Mouse (Mus musculus) liver, postnatal 0 days (tissue): ENCODE measurements around the gene Mcidas. TPM values are rescaled to one million over a fixed set of nuclear protein-coding genes. Genes with fewer than 3 reads are reported as not detected.
A peak's percentile ranks its signal among the peaks of the same experiment; 100 is the strongest.
"Not testable (repeated sequence)": the region's sequence is repeated elsewhere in the genome, so short reads cannot be mapped to it uniquely, and the experiment has no call there.

Experiments
- ATAC-seq: fragments of 200-750 bp; cut with Nextera tagmentation; 2 replicates; pipeline ENCODE4 v1.8.0; 2017; ENCODE audit warnings: mild to moderate bottlenecking, moderate library complexity
- DNase-seq: peaks from one replicate; pipeline ENCODE4 v3.0.0-alpha.2; 2016
- H3K27ac ChIP-seq: fragments of 300-500 bp; sonication (generic); 2 replicates; pipeline ENCODE4 v1.5.1; 2014; ENCODE audit warnings: antibody characterized with exemption, moderate library complexity, mild to moderate bottlenecking, low read depth
- H3K27me3 ChIP-seq: fragments of 300-500 bp; sonication (generic); 2 replicates; pipeline ENCODE4 v1.6.1; 2014; ENCODE audit warnings: low read length, control low read depth, mixed read lengths; ENCODE audit not compliant: insufficient read depth
- H3K36me3 ChIP-seq: fragments of 300-500 bp; sonication (generic); replicated peaks from 2 replicates; pipeline ENCODE4 v1.6.1; 2014; ENCODE audit warnings: mild to moderate bottlenecking, control low read depth, low read length, moderate library complexity, mixed read lengths; ENCODE audit not compliant: insufficient read depth
- H3K4me1 ChIP-seq: fragments of 300-500 bp; sonication (generic); 2 replicates; pipeline ENCODE4 v1.6.1; 2014; ENCODE audit warnings: antibody characterized with exemption, mild to moderate bottlenecking, control low read depth; ENCODE audit not compliant: insufficient read depth
- H3K4me2 ChIP-seq: fragments of 300-500 bp; sonication (generic); 2 replicates; pipeline ENCODE4 v1.6.1; 2014; ENCODE audit warnings: low read depth, mild to moderate bottlenecking, low read length, moderate library complexity, mixed read lengths
- H3K4me3 ChIP-seq: fragments of 300-500 bp; sonication (generic); 2 replicates; pipeline ENCODE4 v1.5.1; 2014; ENCODE audit warnings: low read depth, low read length
- H3K9ac ChIP-seq: fragments of 300-500 bp; sonication (generic); replicated peaks from 2 replicates; pipeline ENCODE4 v1.6.1; 2014; ENCODE audit warnings: mild to moderate bottlenecking, moderate library complexity
- H3K9me3 ChIP-seq: fragments of 300-500 bp; sonication (generic); 2 replicates; pipeline ENCODE4 v1.6.1; 2016; ENCODE audit warnings: mild to moderate bottlenecking, control low read depth, low read length, mixed read lengths
- CTCF ChIP-seq: sonication (generic); IDR thresholded peaks from 2 replicates; pipeline ENCODE4 v1.5.1; 2016; ENCODE audit warnings: antibody characterized with exemption, low read depth
- EP300 ChIP-seq: IDR thresholded peaks from 2 replicates; pipeline ENCODE4 v1.6.1; 2016; ENCODE audit warnings: antibody characterized with exemption, low read depth, mild to moderate bottlenecking
- WGBS: fragments of 180-500 bp; shearing (Covaris S2); extraction: QIAGEN DNeasy Blood & Tissue Kit; methylation state at CpG from one replicate; pipeline ENCODE4 v1.1.7; 2014; ENCODE audit not compliant: insufficient replicate concordance; 5-methylcytosine and 5-hydroxymethylcytosine counted together
- polyA plus RNA-seq: library from polyadenylated mRNA; unstranded; fragments of >200 nt; fragmentation: Nextera tagmentation; extraction: Ambion mirVana; gene quantifications from 2 replicates; pipeline ENCODE4 v1.2.1, GENCODE M21; 2015

The Mcidas gene
- polyA plus RNA-seq, 1 experiment from 2014 or later: not detected

DNA sequence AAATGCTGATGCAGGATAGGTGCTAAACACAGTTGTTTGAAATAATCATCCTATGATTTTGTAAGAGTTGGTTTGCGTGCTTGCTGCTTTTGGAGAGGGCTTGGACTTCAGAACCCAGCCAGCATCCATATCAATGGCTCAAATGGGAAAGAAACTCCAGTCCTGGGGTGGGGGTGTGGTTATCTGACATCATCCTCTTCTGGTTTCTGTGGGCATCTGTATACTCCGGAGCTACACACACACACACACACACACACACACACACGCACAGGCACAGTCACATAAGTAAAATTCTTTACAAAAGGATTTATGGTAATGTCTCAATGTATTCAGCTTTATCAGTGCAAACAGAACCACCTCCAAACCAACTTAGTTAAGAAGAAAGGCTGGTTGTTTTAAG lies 6.4 kb downstream of the Mcidas start:
- H3K27me3 ChIP-seq: peaks cover 60% of the 10 kb centered on the region

DNA sequence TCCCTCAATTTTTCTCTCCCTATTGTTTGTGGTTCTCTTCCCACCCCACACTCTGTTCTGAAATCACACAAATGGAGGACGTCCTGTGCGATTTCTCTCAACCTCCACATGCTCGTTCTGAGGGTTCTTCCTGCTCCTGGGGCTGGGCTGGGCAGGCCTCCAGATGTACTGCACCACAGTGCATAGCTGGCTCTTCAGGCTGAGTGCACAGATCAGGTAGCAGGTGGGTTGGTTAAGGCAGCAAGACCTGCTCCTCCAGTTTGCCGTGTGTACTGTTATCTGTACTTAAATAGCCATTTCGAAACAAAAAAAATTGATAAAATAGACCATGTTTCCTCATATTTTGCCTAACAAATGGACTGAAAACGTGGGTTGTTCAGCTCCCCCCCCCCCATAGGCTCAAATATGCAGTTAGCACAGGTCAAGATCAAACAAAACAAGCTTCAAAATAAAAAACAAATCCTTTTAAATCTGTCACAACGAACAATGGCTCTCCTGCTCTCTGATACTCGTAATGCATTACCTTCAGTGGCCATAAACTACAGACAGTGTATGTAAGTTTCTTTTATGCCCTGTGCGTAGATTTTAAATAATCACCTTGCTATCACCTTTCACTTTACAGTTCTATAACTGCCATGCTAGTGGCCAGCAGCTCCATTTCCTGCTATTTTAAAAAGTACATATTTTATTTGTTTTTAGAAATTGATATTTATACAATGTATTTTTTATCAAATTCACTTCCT lies 7.1 kb downstream of the Mcidas start:
- H3K4me2 ChIP-seq: no peak overlapping the region
- TF ChIP-seq EP300: no peak
- no peaks in the 10 kb centered on the region for H3K9me3 ChIP-seq
- H3K27ac ChIP-seq: no peak overlapping the region
- peaks cover 54% of the 10 kb centered on the region for H3K27me3 ChIP-seq
- peaks cover 3% of the 10 kb centered on the region; the same call in 1 of the 2 replicates for H3K4me1 ChIP-seq
- WGBS: 53% methylated on average over 9 of the region's 9 CpGs
- ATAC-seq (no peak), DNase-seq (no peak)
- no peak overlapping the region for H3K4me3 ChIP-seq
- no peaks in the 10 kb centered on the region for H3K36me3 ChIP-seq
- H3K9ac ChIP-seq: no peak overlapping the region

More for the DNA sequence above, 6.4 kb downstream of the Mcidas start:
- WGBS: 63% methylated on average over 3 of the region's 3 CpGs
- no peaks in the 10 kb centered on the region for H3K9me3 ChIP-seq
- ATAC-seq: no peak
- H3K9ac ChIP-seq: no peak overlapping the region
- H3K36me3 ChIP-seq: no peaks in the 10 kb centered on the region
- H3K4me1 ChIP-seq: peaks cover 3% of the 10 kb centered on the region; the same call in 1 of the 2 replicates
- no peak overlapping the region for H3K4me2 ChIP-seq
- no peak for TF ChIP-seq CTCF
- TF ChIP-seq EP300: no peak
- DNase-seq: no peak
- no peak overlapping the region for H3K27ac ChIP-seq
- no peak overlapping the region for H3K4me3 ChIP-seq

DNA sequence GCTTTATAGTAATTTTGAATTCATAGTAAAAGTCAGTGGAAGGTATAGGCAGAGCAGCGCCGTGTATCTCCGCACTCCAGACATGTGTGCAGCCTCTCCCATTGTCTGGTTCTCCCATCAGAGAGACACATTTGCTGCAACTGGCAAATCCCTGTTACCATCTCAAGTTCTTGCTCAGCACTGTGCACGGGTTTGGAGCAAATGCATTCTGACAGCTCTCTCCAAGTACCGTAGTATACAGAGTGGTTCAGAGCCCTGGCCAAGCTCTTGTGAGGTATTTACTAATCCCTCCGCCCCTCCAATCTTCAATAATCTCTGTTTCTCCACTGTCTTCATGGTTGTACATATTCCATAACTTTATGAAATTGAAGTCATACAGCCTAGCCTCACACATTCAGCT lies 19.0 kb downstream of the Mcidas start:
- Histone ChIP-seq H3K9me3 (no peaks in the 10 kb centered on the region), H3K36me3 (no peaks in the 10 kb centered on the region), H3K27me3 (no peaks in the 10 kb centered on the region), H3K4me2 (peak overlapping the region; percentile 68), H3K4me3 (peak overlapping the region; percentile 53; the same call in 1 of the 2 replicates), H3K4me1 (no peaks in the 10 kb centered on the region), H3K9ac (no peak overlapping the region), H3K27ac (no peak overlapping the region)
- TF ChIP-seq CTCF: no peak
- TF ChIP-seq EP300: no peak
- 65% methylated on average over 6 of the region's 6 CpGs for WGBS
- ATAC-seq: no peak
- DNase-seq: no peak

DNA sequence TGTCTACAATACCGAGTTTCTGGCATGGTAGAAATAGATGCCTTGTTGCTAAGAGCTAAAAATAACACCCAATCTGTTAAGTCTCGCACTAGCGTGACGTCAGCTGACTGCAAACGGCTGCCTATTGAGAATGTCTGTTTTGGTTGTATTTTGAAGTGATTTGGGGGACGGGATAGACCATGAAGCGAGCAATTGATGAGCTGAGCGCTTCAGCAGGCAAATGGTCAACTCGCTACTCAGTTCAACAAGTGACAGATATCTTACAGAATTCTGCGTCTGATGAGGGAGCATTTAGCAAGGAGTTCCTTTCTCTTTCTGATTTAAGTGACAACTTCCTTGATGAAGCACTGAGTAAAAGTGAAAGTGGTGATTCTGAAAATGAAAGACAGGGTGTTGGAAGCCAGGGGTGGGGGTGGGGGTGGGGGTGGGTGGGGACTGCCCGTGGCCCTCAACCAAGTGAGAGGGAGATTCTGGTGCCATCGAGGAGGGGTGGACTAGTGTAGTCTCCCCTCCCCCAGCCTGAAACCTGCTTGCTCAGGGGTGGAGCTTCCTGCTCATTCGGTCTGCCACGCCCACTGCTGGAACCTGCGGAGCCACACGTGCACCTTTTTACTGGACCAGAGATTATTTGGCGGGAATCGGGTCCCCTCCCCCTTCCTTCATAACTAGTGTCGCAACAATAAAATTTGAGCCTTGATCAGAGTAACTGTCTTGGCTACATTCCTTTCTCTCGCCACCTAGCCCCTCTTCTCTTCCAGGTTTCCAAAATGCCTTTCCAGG lies 19.7 kb downstream of the Mcidas start:
- peak overlapping the region; percentile 44; the same call in 1 of the 2 replicates for H3K9ac ChIP-seq
- not testable (repeated sequence) for ATAC-seq, DNase-seq

DNA sequence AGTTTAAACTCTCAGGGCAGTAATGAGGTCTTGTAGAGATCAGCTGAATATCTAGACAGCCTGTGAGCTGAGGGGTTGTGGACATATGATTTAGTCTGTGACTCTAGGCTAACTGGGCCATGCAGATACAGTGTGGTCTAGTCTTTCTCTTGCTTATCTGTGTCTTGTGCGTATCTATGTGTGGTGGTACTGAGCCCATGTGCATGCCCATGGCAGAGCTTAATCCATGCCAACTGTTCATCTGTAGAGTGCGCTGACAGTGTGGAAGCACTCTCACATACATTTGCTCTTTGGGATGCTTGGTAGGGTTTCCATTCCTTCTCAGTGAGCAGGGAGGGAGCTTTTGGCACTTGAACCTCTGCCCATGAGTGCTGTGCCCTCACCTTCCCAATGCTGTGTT lies 27.9 kb downstream of the Mcidas start:
- no peaks in the 10 kb centered on the region for H3K27me3 ChIP-seq
- ATAC-seq (no peak), DNase-seq (no peak)
- no peak overlapping the region for H3K27ac ChIP-seq
- no peak overlapping the region for H3K4me2 ChIP-seq
- H3K9ac ChIP-seq: no peak overlapping the region
- H3K4me1 ChIP-seq: no peaks in the 10 kb centered on the region
- TF ChIP-seq EP300 (no peak), CTCF (no peak)
- no peaks in the 10 kb centered on the region for H3K9me3 ChIP-seq
- 75% methylated on average over 2 of the region's 2 CpGs for WGBS
- no peak overlapping the region for H3K4me3 ChIP-seq
- H3K36me3 ChIP-seq: no peaks in the 10 kb centered on the region

More for the DNA sequence above, 19.7 kb downstream of the Mcidas start:
- H3K36me3 ChIP-seq, H3K4me1 ChIP-seq, H3K27me3 ChIP-seq, H3K9me3 ChIP-seq: not testable (repeated sequence)
- WGBS: 25% methylated on average over 18 of the region's 20 CpGs
- Histone ChIP-seq H3K4me2 (peak overlapping the region; percentile 68), H3K4me3 (peak overlapping the region; percentile 53), H3K27ac (0 out of 2 replicates have a peak overlapping the region, but pooled peaks have one; percentile 16)

DNA sequence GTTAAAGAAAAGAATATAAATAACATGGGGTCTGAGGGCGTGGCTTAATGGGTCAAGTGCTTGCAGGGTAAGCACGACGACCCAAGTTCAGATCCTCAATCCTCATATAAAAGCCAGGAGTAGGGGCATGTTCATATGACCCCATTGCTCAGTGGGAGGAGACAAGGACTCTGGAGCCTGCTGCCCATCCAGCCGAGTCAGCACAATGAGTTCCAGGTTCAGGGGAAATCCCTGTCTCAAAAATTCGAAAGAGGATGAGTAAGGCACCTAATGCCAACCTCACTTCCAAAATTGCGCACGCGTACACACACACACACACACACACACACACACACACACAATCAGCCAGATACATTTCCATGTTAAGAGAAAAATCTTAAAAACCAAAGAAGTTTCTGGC lies 28.8 kb downstream of the Mcidas start:
- Histone ChIP-seq H3K9me3 (no peaks in the 10 kb centered on the region), H3K4me1 (no peaks in the 10 kb centered on the region), H3K36me3 (no peaks in the 10 kb centered on the region), H3K27me3 (no peaks in the 10 kb centered on the region), H3K27ac (no peak overlapping the region), H3K9ac (no peak overlapping the region), H3K4me2 (no peak overlapping the region), H3K4me3 (no peak overlapping the region)
- no peak for TF ChIP-seq CTCF
- TF ChIP-seq EP300: no peak
- DNase-seq: no peak
- WGBS: 69% methylated on average over 8 of the region's 8 CpGs
- no peak for ATAC-seq
